Mouse (Mus musculus): ENCODE results near the gene Tpt1. TPM values are rescaled to one million over a fixed set of nuclear protein-coding genes. Genes with fewer than 3 reads are reported as not detected.

Gene Tpt1
- total and polyA plus RNA-seq, 3 experiments, result 698 to 1,876 (median 1,607) TPM

GRCm38 (mm10) chr14:75892118-75892517 lies 47.2 kb downstream of the Tpt1 start:
- Histone ChIP-seq H3K79me2 (replicated peaks; ENCODE audit: control insufficient read depth, extremely low read depth, insufficient read depth, poor library complexity, severe bottlenecking) (no peaks in the 10 kb centered on the region), H3K4me1 (ENCODE audit: control insufficient read depth in 1 of 2, insufficient read depth in 2 of 2) (no peaks in the 10 kb centered on the region), H3K27me3 (replicated peaks) (no peaks in the 10 kb centered on the region), H3K9me3 (replicated peaks; ENCODE audit: low read length) (no peaks in the 10 kb centered on the region), H3K27ac (ENCODE audit: insufficient read depth, low read depth) (no peak overlapping the region), H3K4me2 (ENCODE audit: insufficient read depth, low read depth, poor library complexity, severe bottlenecking) (no peak overlapping the region), H3K36me3 (replicated peaks in 1 of 2; ENCODE audit: control insufficient read depth in 1 of 2, insufficient read depth in 1 of 2, low read length in 1 of 2) (peaks cover 16 to 40% of the 10 kb centered on the region in 2 experiments), H3K9ac (ENCODE audit: insufficient read depth, low read depth) (no peak overlapping the region), H3K4me3 (replicated peaks in 1 of 3; ENCODE audit: low read depth in 2 of 3, low read length in 2 of 3, poor library complexity in 1 of 3) (no peak overlapping the region)
- dilution Hi-C loops (cut with MboI; ENCODE audit: extremely low pct_ligation_motif_present, extremely low pct_unique_long_range_greater_than_20kb, low sequenced_read_pairs), result no loop called here
- TF ChIP-seq SIN3A (IDR thresholded peaks at IDR 0.05; ENCODE audit: low read length) (no peak), ZNF384 (IDR thresholded peaks at IDR 0.05; ENCODE audit: low read depth, low read length) (no peak), ELF1 (IDR thresholded peaks at IDR 0.05; ENCODE audit: low read depth, low read length) (no peak)
- in situ Hi-C loops (cut with MboI; ENCODE audit: low pct_ligation_motif_present, low pct_unique_long_range_greater_than_20kb, low sequenced_read_pairs), result loop anchor here (25.0 kb wide), 1 partner anchor 1120 kb away; no protein-coding TSS in a partner anchor
- DNase-seq (ENCODE audit: extremely low read depth), result no peak

Other genes starting within 250 kb of the Tpt1 start
- gene Erich6b, start 202.8 kb upstream of the Tpt1 start, total RNA-seq (2012; rRNA removed), result not detected in 2 replicates
- not detected in 2 replicates for gene Erich6b, start 202.8 kb upstream of the Tpt1 start, total RNA-seq (2014; rRNA removed)
- not detected in 2 replicates for gene Erich6b, start 202.8 kb upstream of the Tpt1 start, polyA plus RNA-seq (2012; ENCODE audit: insufficient read length, low read depth)
- gene Cog3, start 90.6 kb upstream of the Tpt1 start, total RNA-seq (2012; rRNA removed), result 15.3 and 16.3 TPM in 2 replicates
- gene Cog3, start 90.6 kb upstream of the Tpt1 start, total RNA-seq (2014; rRNA removed), result 21.0 and 21.4 TPM in 2 replicates
- 11.8 and 13.6 TPM in 2 replicates for gene Cog3, start 90.6 kb upstream of the Tpt1 start, polyA plus RNA-seq (2012; ENCODE audit: insufficient read length, low read depth)
- 10.7 and 18.2 TPM in 2 replicates for gene Slc25a30, start 58.1 kb upstream of the Tpt1 start, total RNA-seq (2012; rRNA removed)
- gene Slc25a30, start 58.1 kb upstream of the Tpt1 start, total RNA-seq (2014; rRNA removed), result 15.5 and 17.0 TPM in 2 replicates
- 8.3 and 9.6 TPM in 2 replicates for gene Slc25a30, start 58.1 kb upstream of the Tpt1 start, polyA plus RNA-seq (2012; ENCODE audit: insufficient read length, low read depth)
- gene Kctd4, start 109.9 kb downstream of the Tpt1 start, total RNA-seq (2012; rRNA removed), result 0.08 TPM in 1 of 2 replicates, not detected in the other
- not detected in 2 replicates for gene Kctd4, start 109.9 kb downstream of the Tpt1 start, total RNA-seq (2014; rRNA removed)
- 0.05 and 0.06 TPM in 2 replicates for gene Kctd4, start 109.9 kb downstream of the Tpt1 start, polyA plus RNA-seq (2012; ENCODE audit: insufficient read length, low read depth)
- 44.8 and 55.5 TPM in 2 replicates for gene Gtf2f2, start 165.8 kb downstream of the Tpt1 start, total RNA-seq (2012; rRNA removed)
- 118 and 135 TPM in 2 replicates for gene Gtf2f2, start 165.8 kb downstream of the Tpt1 start, total RNA-seq (2014; rRNA removed)
- gene Gtf2f2, start 165.8 kb downstream of the Tpt1 start, polyA plus RNA-seq (2012; ENCODE audit: insufficient read length, low read depth), result 87.4 and 90.6 TPM in 2 replicates

Measured in CH12.LX (cell line).